Mouse (Mus musculus) neural tube, embryonic 10.5 days (tissue): ENCODE measurements around the gene Ube2m.

Experiments used
- DNase-seq: peaks from one replicate; pipeline ENCODE4 v3.0.0-alpha.2; 2017; ENCODE audit warnings: low spot score; ENCODE audit errors: extremely low spot score

The Ube2m gene

DNA sequence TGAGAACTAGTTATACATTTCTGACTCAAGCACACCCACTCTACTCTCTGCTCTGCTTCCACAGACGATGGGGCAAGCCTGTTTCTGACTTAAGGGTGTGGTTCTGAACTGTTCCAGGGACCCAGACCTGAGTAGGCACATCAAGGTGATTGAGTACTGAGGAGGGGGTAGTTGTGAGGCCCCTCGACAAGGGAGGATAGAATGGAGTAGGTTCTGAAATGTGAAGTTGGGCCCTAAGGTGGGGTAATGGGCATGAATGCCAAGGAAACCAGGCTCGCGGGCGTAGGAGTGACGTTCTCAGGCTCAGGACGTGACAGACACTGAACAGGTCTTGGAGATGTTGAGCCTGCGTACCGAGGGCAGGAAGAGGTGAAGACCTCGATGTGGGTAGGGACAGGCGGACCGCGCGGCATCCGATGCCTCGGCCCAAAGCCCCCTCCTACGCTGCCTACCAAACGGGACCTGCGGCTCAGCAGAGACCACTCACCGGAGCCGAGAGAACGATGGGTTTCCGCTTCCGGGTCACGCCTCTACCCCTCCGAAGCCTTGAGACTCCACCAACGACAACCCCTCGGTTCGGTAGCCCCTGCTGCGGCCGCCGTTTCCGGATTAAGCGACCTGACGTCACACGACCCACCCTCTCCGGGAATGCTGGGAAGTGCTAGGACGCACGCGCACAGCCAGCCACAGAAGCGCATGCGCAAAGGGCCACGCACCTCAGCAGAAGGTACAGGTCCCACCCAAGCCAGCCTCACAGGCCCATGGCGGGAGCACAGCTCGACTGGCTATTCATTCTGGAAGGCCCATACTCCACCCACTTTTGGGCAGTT is 3.7 kb downstream of the Ube2m start, which contains the start of gene Chmp2a:
Gene Chmp2a (minus strand): TSS at position 660 of the 830 bp plus-strand sequence.
- DNase-seq: peak; percentile 98

DNA sequence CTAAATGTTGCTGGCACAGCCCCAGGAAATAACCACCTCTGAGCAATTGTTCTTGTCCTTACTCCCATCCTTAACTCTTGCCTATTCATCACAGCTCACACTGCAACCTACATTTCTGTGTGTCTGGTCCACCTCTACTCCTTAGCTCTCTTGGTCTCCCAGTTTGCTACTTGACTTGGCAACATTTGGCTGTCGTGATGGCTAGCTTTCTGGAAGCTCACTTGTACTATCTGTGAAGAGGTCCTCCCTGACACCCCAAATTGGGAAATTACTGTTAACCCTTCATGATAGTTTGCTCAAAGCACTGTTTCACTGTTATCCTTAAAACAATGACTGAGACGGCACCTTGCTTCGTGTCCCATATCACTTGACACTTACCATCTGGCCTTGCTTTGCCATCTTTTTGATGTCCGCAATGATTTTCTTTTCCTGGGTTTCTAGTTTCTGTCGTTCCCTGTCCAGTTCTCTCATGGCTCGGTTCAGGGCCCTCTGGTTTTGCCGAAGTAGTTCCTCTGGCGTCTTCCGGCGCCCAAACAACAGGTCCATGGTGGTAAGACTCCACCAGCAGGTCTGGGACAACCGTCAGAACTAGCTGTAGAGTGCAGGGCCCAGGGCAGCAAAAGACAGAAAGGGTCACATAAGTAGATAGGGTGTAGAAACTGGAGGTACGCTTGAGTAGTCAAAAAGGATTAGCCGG is 4.5 kb downstream of the Ube2m start:
- no peak for DNase-seq

DNA sequence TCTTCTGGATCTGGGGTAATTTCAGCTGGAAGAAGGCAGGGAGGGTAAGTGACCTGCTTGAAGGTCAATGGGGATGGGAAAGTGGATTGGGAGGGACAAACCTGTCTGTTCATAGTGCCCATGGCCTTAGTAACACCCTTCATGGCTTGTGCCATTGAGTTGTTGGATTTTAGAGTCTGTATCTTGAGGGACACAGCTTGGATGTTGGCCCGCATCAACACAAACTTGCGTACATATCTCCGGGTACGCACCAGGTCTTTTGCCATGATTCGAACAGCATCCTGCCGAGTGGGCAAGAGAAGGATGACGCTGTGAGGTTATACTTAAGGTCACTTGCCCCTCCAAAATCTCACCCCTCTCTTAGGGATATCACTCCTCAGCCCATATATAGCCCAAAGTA is 5.5 kb downstream of the Ube2m start:
- no peak for DNase-seq

DNA sequence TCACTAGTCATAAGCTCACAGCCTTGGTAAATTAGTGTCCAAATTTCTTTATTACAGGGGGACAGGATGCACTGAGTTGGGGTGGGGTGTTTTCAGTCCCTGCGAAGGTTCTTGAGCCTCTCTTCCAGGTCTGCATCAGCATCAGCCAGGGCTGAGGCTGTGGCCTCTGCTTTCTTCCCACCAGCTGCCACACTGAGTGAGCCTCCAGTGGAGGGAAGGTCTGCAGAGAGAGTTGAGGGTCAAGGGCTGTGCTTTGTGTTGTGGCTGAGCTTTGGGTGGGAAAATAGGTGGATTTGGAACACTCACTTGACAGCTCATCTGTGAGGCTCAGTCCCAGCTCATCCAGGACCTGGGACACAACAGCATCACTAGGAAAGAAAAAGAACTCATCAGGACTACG is 6.1 kb downstream of the Ube2m start:
- no peak for DNase-seq

DNA sequence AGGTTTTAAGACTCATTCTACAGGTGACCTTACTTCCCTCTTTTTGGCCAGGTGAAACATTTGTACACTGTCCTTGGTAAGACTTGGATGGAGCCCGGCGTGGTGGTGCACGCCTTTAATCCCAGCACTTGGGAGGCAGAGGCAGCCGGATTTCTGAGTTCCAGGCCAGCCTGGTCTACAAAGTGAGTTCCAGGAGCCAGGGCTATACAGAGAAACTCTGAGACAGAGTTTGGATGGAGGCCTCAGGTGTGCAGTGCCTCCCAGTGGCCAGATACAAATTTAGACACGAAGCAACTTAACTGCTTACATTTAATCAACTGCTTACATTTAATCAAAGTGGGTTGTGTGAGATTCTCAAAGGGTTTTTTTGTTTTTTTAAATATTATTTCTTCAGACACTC is 7.0 kb downstream of the Ube2m start:
- no peak for DNase-seq

DNA sequence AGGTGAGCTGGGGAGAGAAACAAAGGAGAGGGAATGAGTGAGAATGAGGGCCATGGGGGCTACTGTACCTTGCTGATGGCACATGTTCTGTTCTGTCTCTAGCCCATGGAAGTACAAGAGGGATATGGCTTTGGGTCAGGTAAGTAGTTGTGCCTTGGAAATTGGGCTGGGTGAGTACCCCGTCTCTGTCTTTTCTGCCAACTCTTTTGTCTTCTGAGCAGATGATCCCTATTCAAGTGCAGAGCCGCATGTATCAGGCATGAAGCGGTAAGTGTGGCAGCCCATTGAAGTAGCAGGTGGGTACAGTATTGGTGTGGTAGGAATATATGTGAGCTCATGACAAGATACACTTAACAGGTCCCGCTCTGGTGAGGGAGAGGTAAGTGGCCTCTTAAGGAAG is 9.1 kb downstream of the Ube2m start:
- DNase-seq: no peak

DNA sequence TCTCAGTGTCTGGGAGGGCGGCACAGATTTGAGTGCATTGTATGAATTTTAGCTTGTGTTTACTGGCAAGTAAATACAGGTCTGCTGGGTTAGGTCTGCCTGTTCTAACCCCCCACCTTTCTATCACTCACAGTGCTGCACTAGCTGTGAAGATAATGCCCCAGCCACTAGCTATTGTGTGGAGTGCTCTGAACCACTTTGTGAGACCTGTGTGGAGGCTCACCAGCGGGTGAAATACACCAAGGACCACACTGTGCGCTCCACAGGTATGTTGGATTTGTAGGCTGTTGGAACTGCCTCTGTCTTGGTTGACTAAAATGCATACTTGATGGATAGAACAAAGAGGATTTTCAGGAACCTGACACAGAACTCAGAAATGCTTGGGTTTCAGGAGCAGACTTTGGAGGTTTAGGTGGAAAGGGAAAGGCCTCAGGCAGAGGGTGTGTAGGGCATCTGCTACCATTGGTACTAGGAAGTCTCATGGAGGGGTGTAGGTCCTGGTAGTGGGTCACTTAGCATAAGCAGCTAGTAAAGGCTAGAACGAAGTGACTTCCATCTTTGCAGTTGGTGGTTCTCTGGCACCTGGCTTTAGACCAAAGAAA is 12.5 kb downstream of the Ube2m start:
- no peak for DNase-seq

DNA sequence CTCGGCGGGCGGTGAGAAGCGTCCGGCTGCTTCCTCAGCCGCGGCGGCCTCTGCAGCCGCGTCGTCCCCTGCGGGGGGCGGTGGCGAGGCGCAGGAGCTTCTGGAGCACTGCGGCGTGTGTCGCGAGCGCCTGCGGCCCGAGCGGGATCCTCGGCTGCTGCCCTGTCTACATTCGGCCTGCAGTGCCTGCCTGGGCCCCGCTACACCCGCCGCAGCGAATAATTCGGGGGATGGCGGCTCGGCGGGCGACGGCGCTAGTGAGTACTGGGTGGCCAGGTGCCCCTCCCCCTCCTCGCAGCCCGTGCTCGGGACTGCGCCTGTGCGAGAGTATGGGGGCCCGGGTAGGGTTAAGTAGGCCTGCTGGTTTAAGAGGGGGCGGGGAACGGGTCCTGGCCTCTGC is 13.3 kb downstream of the Ube2m start:
- peak; percentile 82 for DNase-seq

DNA sequence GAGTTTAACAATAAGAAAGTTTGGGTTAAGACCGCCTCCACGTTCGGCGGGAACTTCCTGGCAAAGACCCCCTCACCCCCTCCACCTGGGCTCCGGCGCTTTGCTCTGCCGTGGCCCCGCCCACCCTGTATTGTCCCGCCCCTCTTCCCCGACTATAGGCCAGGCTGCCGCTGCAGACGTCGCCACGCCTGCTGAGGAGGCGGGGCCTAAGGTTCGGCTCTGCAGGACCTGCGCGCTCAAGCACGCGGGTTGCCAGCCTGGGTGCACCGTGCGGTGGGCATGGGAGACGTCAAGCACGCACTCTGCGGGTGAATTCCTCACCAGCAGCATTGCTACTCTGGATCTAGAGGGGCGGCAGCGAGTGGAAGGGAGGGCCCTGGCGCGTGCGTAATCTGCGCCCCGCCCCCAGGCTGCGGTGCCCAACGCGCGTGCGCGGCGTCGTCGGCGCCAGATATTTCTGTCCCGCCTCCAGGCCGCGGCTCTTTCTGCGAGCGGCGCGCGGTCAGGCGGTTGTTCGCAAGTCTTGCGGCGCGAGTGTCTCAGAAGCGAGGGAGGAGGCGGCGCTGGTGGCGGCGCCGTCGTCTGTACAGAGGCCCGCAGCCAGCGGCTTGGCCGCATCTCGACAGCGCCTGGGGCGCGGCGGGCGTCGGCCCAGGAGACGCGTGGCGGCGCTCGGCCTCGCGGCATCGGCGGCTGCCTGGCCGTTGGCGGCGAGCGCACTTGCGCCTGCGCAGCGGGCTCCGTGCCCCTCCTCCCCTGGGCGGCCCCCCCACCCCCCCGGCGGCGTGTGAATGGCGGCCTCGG is 13.9 kb downstream of the Ube2m start:
- peak; percentile 97 for DNase-seq

DNA sequence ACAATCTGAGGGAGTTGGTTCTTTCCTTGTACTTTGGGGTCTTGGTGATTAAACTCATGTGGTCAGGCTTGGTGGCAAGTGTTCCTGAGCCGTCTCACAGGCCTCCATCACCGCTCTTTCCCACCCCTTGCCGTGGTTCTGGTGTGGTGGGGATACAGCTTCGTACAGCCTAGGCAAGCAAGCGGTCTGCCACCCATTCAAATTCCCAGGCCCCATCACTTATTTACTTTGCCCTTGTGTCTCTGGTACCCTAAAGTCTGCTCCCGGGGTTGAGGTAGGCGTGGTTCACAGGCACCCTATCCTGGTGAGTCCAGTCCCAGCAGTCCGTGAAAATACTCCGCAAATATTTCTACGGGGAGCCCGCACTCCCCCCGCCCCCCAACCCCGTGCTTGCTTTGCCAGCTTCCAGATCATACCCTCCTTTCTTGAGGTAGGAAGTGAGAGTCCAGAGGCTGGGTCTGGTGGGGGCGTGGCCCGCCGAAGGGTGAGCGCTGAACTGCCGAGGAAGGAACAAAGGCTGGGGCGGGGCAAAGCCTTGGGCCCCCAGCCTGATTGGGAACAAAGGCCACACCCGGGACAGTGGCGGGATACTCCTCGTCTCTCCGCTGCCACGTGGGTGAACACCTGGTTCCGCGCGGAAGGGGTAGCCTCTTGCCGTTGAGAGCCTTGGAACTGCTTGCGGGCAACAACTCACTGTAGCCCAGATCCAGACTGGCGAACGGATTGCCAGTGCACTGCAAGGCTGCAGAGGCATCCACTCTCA is 15.1 kb downstream of the Ube2m start:
- DNase-seq: peak; percentile 90

DNA sequence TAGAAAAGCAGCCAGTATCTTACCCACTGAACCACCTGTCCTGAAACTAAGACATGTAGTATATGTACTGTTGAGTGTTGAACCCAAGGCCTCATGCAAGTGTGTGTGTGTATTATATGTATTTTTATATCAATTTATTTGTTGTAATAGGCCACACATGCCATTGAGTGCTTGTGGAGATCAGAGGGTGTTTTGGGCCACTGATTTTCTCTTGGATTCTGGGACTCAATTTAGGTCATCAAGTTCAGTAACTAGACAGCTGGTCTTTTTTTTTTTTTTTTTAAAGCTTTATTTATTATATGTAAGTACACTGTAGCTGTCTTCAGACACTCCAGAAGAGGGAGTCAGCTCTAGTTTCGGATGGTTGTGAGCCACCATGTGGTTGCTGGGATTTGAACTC is 22.9 kb downstream of the Ube2m start:
- no peak for DNase-seq

DNA sequence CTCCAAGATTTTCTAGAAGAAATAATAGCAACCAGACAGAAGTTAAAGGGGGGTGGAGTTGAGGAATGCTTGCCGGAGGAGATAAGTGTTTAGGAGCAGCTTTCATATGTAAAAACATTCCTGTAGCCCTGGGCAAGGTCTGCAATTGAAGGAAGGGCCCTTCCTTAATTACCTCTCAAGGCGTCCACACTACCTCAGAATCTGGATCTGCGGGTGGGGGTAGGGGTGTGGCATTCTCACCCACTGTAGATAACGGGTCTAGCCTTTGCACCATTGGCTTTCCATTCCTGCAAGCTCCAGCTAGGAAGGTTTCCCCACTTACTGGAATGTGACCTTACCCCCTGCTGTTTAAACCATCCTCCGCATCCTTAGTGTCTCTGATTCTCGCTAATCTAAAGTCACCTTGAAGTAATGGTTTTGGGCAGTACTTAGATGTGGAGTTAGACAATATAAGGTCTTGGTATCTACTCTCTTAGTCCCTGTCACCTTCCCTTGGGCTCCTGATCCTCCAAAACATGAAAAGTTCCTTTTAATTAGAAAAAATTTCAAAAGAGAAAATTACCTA is 23.7 kb downstream of the Ube2m start:
- DNase-seq: no peak

DNA sequence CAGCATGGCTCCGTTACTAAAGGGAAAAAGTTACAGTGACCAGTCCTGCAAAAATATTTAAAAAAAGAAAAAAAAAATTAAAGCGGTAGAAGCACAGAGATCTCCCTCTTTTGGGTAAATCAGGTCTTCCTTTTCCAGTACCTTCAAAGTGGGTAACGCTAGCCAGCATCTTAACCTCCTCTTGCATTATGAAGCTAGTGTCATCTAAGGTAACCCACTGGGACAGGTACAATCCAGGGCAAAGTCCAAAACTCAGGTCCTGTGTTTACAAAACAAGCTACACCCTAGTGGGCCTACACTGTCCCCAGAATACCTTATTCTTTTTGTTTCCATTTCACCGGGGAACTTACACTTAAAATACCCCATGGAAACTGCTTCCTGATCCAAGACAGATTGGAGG is 24.4 kb downstream of the Ube2m start:
- DNase-seq: no peak

DNA sequence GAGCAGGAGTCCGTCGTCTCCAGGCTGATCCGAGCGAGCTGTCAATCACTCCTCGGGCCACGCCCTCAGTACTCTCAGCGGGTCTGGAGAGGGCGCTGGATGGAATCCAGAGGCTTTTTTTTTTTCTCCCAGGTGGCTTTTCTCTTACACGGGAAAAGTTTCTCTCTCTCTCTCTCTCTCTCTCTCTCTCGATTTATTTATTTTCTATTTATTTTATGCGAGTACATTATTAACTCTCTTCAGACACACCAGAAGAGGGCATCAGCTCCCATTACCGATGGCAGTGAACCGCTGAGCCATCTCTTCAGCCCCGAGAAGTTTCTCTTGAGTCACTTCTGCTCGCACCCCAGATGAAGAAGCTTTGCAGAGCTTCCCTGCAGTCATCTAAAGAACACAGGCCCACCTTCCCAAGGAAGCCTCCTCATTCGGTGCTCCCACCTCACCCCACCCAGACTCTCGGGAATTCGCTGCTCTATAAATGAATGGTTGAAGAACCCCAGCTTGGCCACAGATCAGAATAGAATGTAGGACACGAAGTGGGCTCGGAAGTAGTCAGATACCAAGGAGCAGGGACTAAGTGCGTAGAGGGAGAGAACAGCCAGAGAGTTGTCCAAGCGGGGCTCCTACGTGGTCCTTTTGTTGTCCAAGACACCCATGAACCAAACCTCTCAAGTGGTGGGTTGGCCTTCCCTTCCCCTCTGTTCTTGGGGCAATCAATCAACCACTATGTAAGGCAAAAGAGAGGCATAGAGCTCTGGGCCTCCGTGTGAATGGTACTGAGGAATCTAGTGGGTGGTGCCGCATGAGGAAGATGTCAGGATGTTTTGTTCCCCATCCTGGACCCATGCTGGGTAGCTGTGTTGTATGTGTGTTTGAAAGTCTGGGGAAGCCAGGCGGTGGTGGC is 27.8 kb downstream of the Ube2m start, which contains the start of gene Zbtb45:
Gene Zbtb45 (minus strand): TSS at position 30 of the 904 bp plus-strand sequence.
- DNase-seq: peak; percentile 53

DNA sequence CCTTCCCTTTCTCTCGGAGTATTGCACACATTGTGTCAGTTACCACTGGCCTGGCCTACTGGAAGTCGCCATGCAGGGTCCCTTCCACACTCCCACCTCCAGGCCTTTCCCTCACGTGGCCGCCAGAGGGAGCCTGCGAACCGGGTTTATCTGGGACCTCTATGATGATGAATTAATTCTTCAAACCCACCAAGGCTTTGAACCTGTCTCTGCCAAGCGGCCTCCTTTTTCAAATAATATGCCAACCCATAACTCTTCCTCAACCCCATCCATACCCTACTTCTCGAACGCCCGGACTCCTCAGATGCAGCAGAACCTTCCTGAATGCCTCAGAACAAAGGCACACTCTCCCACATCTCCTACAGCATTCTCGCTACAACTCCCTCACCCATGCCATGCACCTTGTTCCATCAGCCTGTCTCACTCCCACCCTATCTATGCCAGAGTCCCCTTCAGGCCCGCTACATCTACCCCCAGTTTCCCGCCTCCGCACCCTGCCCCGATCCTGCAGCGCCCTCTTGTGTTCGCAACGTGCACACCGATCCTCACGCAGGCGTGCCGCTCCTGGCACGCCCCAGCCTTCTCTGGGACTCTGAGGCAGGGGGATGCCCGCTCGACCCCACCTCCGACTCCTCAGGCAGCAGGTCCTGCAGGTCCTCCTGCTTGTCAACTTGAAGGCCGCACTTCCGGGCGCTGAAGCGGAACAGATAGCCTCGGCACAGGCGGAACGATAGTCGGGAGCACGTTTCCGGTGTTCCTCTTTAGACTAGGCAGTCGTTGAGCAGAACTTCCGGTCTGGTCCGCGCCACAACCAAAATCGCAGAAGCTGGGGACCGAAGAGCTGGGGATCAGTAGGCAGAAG is 28.7 kb downstream of the Ube2m start:
- DNase-seq: peak; percentile 99

DNA sequence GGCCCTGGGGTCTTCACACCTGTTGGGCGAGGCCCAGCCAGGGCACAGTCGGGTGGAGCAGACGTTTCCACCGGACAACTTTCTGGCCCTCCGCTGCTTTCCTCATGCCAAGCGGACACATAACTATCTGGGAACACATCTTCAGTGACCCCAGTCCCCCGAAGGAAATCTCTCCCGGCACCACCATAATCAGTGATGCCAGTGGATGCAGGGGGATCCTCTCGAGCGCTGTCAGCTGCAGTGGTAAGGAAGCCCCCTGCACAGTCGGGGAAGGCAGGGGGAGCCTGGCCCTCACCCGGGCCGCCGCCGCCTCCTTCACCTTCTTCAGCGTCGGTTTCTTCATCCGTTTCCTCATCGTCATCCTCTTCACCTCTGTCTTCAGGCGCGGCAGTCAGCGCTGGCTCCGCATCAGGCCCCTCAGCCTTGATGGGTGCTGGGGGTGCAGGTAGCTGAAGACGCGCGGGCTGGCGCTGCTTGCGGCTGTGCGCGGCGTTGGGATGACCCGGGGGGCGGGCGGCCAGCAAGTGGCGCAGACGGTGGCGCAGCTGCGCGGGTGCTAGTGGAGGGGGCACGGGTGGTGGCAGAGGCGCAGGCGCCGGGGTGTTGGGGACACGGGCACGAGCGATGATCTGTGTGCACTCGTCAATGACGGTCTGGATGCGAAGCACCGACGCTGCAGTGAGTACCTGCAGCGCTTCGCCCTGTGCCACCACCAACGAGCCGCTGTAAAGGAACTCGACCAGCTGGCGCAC is 30.6 kb downstream of the Ube2m start:
- DNase-seq: no peak

DNA sequence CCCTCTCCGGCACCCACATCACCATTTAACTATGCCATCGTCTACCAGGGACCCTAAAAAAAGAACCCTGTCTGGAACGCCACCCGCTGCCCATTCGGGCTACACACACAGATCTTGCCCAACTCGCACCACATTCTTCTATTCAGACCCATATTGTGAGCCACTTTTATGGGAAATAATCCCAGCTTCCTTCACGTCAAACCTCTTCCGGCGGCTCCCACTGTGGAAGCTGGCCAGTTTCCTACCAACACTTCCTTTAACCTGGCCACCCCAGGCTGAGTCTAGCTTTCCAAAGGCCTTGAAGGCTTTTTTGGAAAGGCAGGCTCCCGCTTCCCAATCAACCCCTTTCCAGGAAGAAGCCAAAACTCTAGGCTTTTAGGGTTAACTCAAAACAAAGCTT is 31.5 kb downstream of the Ube2m start:
- DNase-seq: no peak

DNA sequence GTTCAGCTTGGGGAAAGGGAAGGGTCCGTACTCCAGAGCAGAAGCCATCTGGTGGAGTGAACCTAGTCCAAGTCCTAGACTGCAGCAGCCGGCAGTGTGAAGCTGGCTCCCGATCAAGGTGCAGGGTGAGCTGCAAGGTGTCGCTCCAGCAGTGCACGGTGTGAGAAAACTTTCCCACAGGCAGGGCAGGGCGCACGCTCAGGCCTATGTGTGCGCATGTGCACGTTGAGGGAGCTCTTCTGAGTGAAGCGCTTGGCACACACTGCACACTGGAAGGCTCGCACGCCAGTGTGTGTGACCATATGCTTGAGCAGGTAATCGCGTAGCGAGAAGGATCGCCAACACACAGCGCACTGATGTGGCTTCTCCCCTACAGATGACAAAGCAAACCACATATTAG is 32.1 kb downstream of the Ube2m start:
- no peak for DNase-seq
